Mouse (Mus musculus): ENCODE data around the gene Lrr1. TPM values are rescaled to one million over a fixed set of nuclear protein-coding genes. Genes with fewer than 3 reads are reported as not detected.

Gene Lrr1
- polyA plus RNA-seq (2015; fragmentation: Nextera tagmentation; extraction: Ambion mirVana): 4.3 and 5.2 TPM in 2 replicates

DNA sequence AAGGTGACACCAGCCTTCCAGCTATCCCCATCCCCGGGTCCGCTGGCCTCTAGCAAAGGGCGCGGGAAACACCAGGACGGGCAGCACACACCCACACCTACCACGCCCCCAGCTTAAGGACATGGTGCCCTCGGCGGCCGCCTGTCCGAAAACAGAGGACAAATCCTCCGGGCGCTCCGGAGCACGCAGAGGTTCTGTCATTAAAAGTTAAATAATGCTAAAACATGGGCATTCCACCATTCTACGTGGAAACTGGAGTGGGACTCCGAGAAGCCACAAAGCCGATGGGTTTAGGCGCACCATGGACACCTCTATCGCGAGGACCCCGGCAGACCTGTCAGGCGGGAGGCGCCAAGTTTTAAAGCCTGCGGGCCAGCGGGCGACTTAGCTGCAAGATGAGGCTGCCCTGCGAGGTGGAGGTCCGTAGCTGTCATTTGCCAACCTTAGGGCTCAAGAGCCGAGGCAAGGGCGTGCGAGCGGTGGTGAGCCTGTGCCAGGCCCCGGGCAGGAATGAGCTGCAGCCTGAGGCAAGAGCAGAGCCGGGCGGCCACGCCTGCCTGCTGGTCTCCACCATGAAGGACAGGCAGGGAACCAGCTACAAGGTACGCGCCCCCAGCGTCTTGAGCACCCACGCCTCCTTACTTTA is at the start of gene Lrr1:
Gene Lrr1 (plus strand): TSS at position 354 of the 646 bp plus-strand sequence.
- under 1% methylated on average over 40 of the region's 40 CpGs for WGBS
- DNase-seq (ENCODE audit: low spot score) (peak; percentile 83), ATAC-seq (ENCODE audit: low FRiP score, low TSS enrichment) (peak; percentile 81)
- Histone ChIP-seq H3K4me1 (replicated peaks; ENCODE audit: control insufficient read depth, insufficient read depth) (no peaks in the 10 kb centered on the region), H3K4me3 (ENCODE audit: low read depth, low read length) (peak within 1 kb of the TSS; percentile 65), H3K36me3 (ENCODE audit: control insufficient read depth, insufficient read depth, low read length) (no peaks in the 10 kb centered on the region), H3K4me2 (replicated peaks; ENCODE audit: low read depth) (peak within 1 kb of the TSS; percentile 93), H3K27me3 (ENCODE audit: control insufficient read depth, insufficient read depth, low read length) (no peaks in the 10 kb centered on the region), H3K27ac (replicated peaks) (0 out of 2 replicates have a peak within 1 kb of the TSS, but pooled peaks have one; percentile 31), H3K9ac (ENCODE audit: low read length) (peak within 1 kb of the TSS; percentile 61), H3K9me3 (ENCODE audit: control insufficient read depth, low read length) (no peaks in the 10 kb centered on the region)
- TF ChIP-seq CTCF (IDR thresholded peaks at IDR 0.05; ENCODE audit: low read depth): 0 out of 2 replicates have a peak, but pooled peaks have one; percentile 5
- peak; percentile 98 for TF ChIP-seq EP300 (optimal IDR thresholded peaks at IDR 0.05)

DNA sequence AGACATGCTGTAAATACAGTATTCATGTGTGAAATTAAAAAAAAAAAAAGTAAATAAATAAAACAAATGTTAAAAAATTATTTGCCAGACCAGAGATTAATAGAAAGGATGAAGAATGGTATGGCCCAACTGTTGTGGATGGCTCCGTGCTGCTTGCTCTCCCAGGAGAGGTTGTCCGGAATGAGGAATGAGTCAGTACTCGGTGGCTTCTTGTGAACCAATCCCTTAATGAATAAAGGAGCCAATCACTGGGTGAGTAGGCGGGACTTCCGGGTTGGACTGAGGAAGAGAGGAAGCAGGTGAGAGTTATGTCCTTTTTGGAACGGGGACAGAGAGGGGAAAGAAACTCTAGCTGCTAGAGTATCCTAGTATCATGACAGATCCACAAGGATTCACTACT is 48.7 kb upstream of the Lrr1 start:
- no peak for DNase-seq (ENCODE audit: low spot score)
- TF ChIP-seq CTCF (IDR thresholded peaks at IDR 0.05; ENCODE audit: low read depth): no peak
- no peak for TF ChIP-seq EP300 (optimal IDR thresholded peaks at IDR 0.05)
- Histone ChIP-seq H3K4me2 (replicated peaks; ENCODE audit: low read depth) (no peak overlapping the region), H3K27ac (replicated peaks) (no peak overlapping the region), H3K4me1 (replicated peaks; ENCODE audit: control insufficient read depth, insufficient read depth) (no peaks in the 10 kb centered on the region), H3K4me3 (ENCODE audit: low read depth, low read length) (no peak overlapping the region), H3K9me3 (ENCODE audit: control insufficient read depth, low read length) (no peaks in the 10 kb centered on the region), H3K27me3 (ENCODE audit: control insufficient read depth, insufficient read depth, low read length) (no peaks in the 10 kb centered on the region), H3K9ac (ENCODE audit: low read length) (no peak overlapping the region), H3K36me3 (ENCODE audit: control insufficient read depth, insufficient read depth, low read length) (no peaks in the 10 kb centered on the region)
- no peak for ATAC-seq (ENCODE audit: low FRiP score, low TSS enrichment)
- 84% methylated on average over 6 of the region's 6 CpGs for WGBS

GRCm38 (mm10) chr12:69122801-69123200 is 45.8 kb upstream of the Lrr1 start:
- no peak overlapping the region for H3K27ac ChIP-seq (replicated peaks)
- H3K27me3 ChIP-seq (ENCODE audit: control insufficient read depth, insufficient read depth, low read length): no peaks in the 10 kb centered on the region
- no peak for DNase-seq (ENCODE audit: low spot score)
- H3K4me2 ChIP-seq (replicated peaks; ENCODE audit: low read depth): no peak overlapping the region
- H3K4me1 ChIP-seq (replicated peaks; ENCODE audit: control insufficient read depth, insufficient read depth): no peaks in the 10 kb centered on the region
- no peak for ATAC-seq (ENCODE audit: low FRiP score, low TSS enrichment)
- H3K4me3 ChIP-seq (ENCODE audit: low read depth, low read length): no peak overlapping the region
- H3K36me3 ChIP-seq (ENCODE audit: control insufficient read depth, insufficient read depth, low read length): no peaks in the 10 kb centered on the region
- H3K9ac ChIP-seq (ENCODE audit: low read length): no peak overlapping the region
- 87% methylated on average over 11 of the region's 11 CpGs for WGBS
- H3K9me3 ChIP-seq (ENCODE audit: control insufficient read depth, low read length): no peaks in the 10 kb centered on the region
- TF ChIP-seq EP300 (optimal IDR thresholded peaks at IDR 0.05) (no peak), CTCF (IDR thresholded peaks at IDR 0.05; ENCODE audit: low read depth) (no peak)

DNA sequence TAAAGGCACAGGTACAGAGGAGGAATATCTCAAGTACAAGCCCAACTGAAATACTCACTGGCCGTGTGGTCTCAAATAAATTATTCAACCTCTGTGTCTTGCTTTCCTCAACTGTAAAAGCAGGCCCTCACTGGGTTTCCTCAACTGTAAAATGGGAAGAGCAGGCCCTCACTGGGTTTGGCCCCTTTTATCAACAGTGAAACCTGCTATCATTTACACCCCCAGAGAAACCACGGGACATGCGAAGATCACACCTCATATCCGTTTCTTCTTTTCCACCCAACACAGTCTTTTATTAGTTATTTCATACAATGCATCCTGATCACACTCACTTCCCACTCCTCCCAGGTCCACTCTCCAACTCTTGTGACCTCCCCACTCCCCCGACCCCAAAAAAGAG is 43.5 kb upstream of the Lrr1 start:
- H3K9me3 ChIP-seq (ENCODE audit: control insufficient read depth, low read length): no peaks in the 10 kb centered on the region
- ATAC-seq (ENCODE audit: low FRiP score, low TSS enrichment): no peak
- WGBS: 89% methylated on average over 5 of the region's 5 CpGs
- H3K4me3 ChIP-seq (ENCODE audit: low read depth, low read length): no peak overlapping the region
- H3K4me2 ChIP-seq (replicated peaks; ENCODE audit: low read depth): no peak overlapping the region
- TF ChIP-seq EP300 (optimal IDR thresholded peaks at IDR 0.05): no peak
- TF ChIP-seq CTCF (IDR thresholded peaks at IDR 0.05; ENCODE audit: low read depth): no peak
- no peak for DNase-seq (ENCODE audit: low spot score)
- no peaks in the 10 kb centered on the region for H3K4me1 ChIP-seq (replicated peaks; ENCODE audit: control insufficient read depth, insufficient read depth)
- H3K27me3 ChIP-seq (ENCODE audit: control insufficient read depth, insufficient read depth, low read length): no peaks in the 10 kb centered on the region
- no peak overlapping the region for H3K9ac ChIP-seq (ENCODE audit: low read length)
- no peaks in the 10 kb centered on the region for H3K36me3 ChIP-seq (ENCODE audit: control insufficient read depth, insufficient read depth, low read length)
- H3K27ac ChIP-seq (replicated peaks): no peak overlapping the region

- Histone ChIP-seq H3K4me1 (replicated peaks; ENCODE audit: control insufficient read depth, insufficient read depth) (no peaks in the 10 kb centered on the region), H3K36me3 (ENCODE audit: control insufficient read depth, insufficient read depth, low read length) (no peaks in the 10 kb centered on the region), H3K27me3 (ENCODE audit: control insufficient read depth, insufficient read depth, low read length) (no peaks in the 10 kb centered on the region), H3K4me3 (ENCODE audit: low read depth, low read length) (no peak overlapping the region), H3K27ac (replicated peaks) (no peak overlapping the region), H3K9ac (ENCODE audit: low read length) (no peak overlapping the region), H3K4me2 (replicated peaks; ENCODE audit: low read depth) (no peak overlapping the region), H3K9me3 (ENCODE audit: control insufficient read depth, low read length) (no peaks in the 10 kb centered on the region)
- TF ChIP-seq EP300 (optimal IDR thresholded peaks at IDR 0.05) (no peak), CTCF (IDR thresholded peaks at IDR 0.05; ENCODE audit: low read depth) (peak; percentile 58)
- no peak for ATAC-seq (ENCODE audit: low FRiP score, low TSS enrichment)
- WGBS: 90% methylated on average over 5 of the region's 5 CpGs
- peak; percentile 18 for DNase-seq (ENCODE audit: low spot score)
These were observed 41.4 kb upstream of the Lrr1 start for GRCm38 (mm10) chr12:69127170-69127569.

GRCm38 (mm10) chr12:69127626-69128025 is 41.0 kb upstream of the Lrr1 start:
- no peaks in the 10 kb centered on the region for H3K9me3 ChIP-seq (ENCODE audit: control insufficient read depth, low read length)
- H3K4me2 ChIP-seq (replicated peaks; ENCODE audit: low read depth): no peak overlapping the region
- DNase-seq (ENCODE audit: low spot score) (no peak), ATAC-seq (ENCODE audit: low FRiP score, low TSS enrichment) (no peak)
- no peak for TF ChIP-seq CTCF (IDR thresholded peaks at IDR 0.05; ENCODE audit: low read depth)
- TF ChIP-seq EP300 (optimal IDR thresholded peaks at IDR 0.05): no peak
- 77% methylated on average over 3 of the region's 3 CpGs for WGBS
- H3K27me3 ChIP-seq (ENCODE audit: control insufficient read depth, insufficient read depth, low read length): no peaks in the 10 kb centered on the region
- no peaks in the 10 kb centered on the region for H3K36me3 ChIP-seq (ENCODE audit: control insufficient read depth, insufficient read depth, low read length)
- H3K9ac ChIP-seq (ENCODE audit: low read length): no peak overlapping the region
- no peak overlapping the region for H3K27ac ChIP-seq (replicated peaks)
- no peaks in the 10 kb centered on the region for H3K4me1 ChIP-seq (replicated peaks; ENCODE audit: control insufficient read depth, insufficient read depth)
- H3K4me3 ChIP-seq (ENCODE audit: low read depth, low read length): no peak overlapping the region
